Mouse (Mus musculus): ENCODE measurements around the gene Uba7. TPM values are rescaled to one million over a fixed set of nuclear protein-coding genes. Genes with fewer than 3 reads are reported as not detected.
A peak's percentile ranks its signal among the peaks of the same experiment; 100 is the strongest.

Uba7 gene
- polyA plus RNA-seq (2014; fragmentation: Nextera tagmentation; extraction: Ambion mirVana) = 5.5 and 8.7 TPM in 2 replicates

DNA sequence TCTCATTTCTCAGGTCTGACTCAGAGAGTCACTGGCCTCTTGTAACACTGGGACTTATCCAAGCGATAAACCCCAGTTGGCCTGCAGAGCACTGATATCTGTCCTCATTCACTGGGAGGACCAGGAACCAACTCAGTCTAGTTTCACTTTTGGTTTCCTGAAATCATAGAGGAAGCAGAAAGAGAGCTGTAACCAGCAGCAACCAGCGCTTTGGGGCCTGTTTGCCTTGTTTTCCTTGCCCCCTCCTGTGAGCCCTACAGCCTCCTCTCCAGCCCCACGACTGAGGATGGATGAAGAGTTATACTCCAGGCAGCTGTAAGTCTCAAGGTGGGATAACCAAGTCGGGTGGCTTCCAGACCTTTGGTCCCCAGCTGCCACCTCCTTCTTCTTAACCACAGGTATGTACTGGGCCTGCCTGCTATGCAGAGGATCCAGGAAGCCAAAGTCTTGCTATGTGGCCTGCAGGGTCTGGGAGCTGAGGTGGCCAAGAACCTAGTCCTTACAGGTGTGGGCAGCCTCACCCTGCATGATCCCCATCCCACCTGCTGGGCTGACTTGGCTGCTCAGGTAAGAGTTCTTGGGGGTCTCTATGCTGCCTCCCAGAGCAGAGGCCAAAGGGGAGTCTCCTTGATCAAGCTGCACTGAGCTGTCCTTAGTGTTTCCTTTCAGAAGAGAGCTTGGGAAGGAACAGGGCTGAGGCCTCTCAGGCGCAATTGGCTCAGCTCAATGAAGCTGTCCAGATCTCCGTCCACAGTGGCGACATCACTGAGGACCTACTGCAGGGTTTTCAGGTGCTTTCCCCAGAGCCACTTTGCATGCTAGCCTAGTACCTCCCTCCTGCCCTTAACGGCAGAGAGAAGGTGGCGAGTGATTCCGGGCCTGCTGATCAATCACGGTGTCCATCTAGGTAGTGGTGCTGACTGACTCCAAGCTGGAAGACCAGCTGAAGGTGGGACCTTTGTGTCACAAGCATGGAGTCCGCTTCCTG is at the start of gene Uba7:
Uba7 (plus strand) TSS at position 107 of the 988 bp plus-strand sequence.
- DNase-seq (ENCODE audit: low spot score) = no peak

DNA sequence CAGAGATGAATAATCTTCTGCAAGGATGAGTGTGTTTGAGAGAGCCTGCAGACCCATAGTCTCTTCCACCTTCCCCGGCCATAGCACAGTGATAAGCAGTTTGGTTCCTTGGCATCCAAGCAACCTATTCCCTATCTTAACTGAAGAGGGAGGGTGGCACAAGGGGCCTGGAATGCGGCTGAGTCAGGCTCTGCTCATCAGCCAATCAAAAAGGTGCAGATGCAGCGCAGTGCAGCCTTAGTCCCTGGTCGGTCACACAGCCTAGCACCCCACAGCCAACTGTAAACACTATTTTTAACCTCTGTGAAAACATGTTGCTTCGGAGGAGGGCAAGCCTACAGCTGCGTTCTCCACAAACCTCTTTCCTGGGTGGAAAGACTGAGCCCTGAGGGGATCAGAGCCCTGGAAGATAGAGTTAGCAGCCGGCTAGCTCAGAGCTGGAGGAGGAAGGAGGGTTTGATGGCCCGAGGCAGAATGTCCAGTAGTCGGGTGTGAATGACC is 48.3 kb upstream of the Uba7 start:
- DNase-seq (ENCODE audit: low spot score) (no peak), ATAC-seq (ENCODE audit: low FRiP score) (no peak)
- Histone ChIP-seq H3K9ac (no peak overlapping the region), H3K4me3 (replicated peaks; ENCODE audit: low read length) (no peak overlapping the region), H3K4me2 (replicated peaks) (no peak overlapping the region), H3K27me3 (ENCODE audit: control insufficient read depth, insufficient read depth, low read length) (no peaks in the 10 kb centered on the region), H3K4me1 (replicated peaks; ENCODE audit: control insufficient read depth, insufficient read depth, low read length) (peaks cover 14% of the 10 kb centered on the region; the same call in 1 of the 2 replicates), H3K36me3 (replicated peaks; ENCODE audit: control insufficient read depth, insufficient read depth) (no peaks in the 10 kb centered on the region), H3K9me3 (ENCODE audit: control insufficient read depth, low read length) (no peaks in the 10 kb centered on the region), H3K27ac (no peak overlapping the region)
- 59% methylated on average over 9 of the region's 9 CpGs for WGBS

More for the DNA sequence above, at the start of gene Uba7:
- Histone ChIP-seq H3K4me3 (replicated peaks; ENCODE audit: low read length) (no peak within 1 kb of the TSS), H3K27me3 (ENCODE audit: control insufficient read depth, insufficient read depth, low read length) (no peaks in the 10 kb centered on the region), H3K36me3 (replicated peaks; ENCODE audit: control insufficient read depth, insufficient read depth) (no peaks in the 10 kb centered on the region), H3K9me3 (ENCODE audit: control insufficient read depth, low read length) (no peaks in the 10 kb centered on the region), H3K4me2 (replicated peaks) (no peak within 1 kb of the TSS), H3K27ac (no peak within 1 kb of the TSS), H3K9ac (no peak within 1 kb of the TSS), H3K4me1 (replicated peaks; ENCODE audit: control insufficient read depth, insufficient read depth, low read length) (no peaks in the 10 kb centered on the region)
- ATAC-seq (ENCODE audit: low FRiP score) = no peak
- 72% methylated on average over 12 of the region's 12 CpGs for WGBS

DNA sequence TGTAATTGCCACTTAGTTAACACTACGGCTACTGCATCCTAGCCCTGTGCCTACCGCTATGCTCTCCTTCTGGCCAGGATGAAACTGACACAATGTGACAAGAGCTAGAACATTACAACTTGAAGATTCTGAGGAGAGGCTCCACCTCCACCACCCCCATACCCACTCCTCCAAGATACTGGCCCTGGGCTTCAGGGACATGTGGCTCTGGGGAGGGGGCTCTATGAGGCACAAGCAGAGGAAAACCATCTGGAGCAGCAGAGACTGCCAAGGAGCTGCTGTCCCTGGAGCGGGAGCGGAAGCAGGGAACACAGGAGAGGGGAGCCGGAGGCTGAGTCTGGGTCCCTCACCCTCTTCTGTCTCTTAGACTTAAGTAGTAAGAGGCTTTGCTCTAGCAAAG is 47.6 kb upstream of the Uba7 start:
- no peaks in the 10 kb centered on the region for H3K27me3 ChIP-seq (ENCODE audit: control insufficient read depth, insufficient read depth, low read length)
- no peak for ATAC-seq (ENCODE audit: low FRiP score)
- 88% methylated on average over 5 of the region's 5 CpGs for WGBS
- H3K4me1 ChIP-seq (replicated peaks; ENCODE audit: control insufficient read depth, insufficient read depth, low read length) = peaks cover 14% of the 10 kb centered on the region; the same call in 1 of the 2 replicates
- no peak overlapping the region for H3K27ac ChIP-seq
- H3K4me3 ChIP-seq (replicated peaks; ENCODE audit: low read length) = no peak overlapping the region
- H3K36me3 ChIP-seq (replicated peaks; ENCODE audit: control insufficient read depth, insufficient read depth) = no peaks in the 10 kb centered on the region
- no peak for DNase-seq (ENCODE audit: low spot score)
- H3K4me2 ChIP-seq (replicated peaks) = no peak overlapping the region
- H3K9ac ChIP-seq = no peak overlapping the region
- no peaks in the 10 kb centered on the region for H3K9me3 ChIP-seq (ENCODE audit: control insufficient read depth, low read length)

DNA sequence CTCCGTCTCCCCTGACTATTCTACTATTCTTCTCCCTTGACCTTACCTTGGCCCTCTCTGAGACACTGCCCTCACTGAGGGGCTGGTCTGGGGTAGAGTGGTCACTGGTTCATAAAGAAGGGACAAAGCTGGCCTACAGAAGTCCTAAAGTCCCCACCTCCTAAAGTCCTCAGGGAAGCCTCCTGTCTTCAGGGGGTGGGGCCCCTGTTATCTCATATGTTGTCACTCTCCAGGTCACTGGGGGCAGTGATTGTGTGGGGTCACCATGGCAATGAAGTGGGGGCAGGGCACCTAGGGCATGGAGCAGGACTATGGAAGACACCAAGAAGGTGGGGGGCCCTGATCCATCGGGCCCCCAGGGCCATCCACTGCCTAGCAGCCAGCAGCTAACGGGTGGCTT is 47.1 kb upstream of the Uba7 start, which contains the start of gene Actl11:
Actl11 (plus strand) TSS at position 301 of the 400 bp plus-strand sequence.
- Histone ChIP-seq H3K4me2 (replicated peaks) (no peak within 1 kb of the TSS), H3K9me3 (ENCODE audit: control insufficient read depth, low read length) (no peaks in the 10 kb centered on the region), H3K27ac (no peak within 1 kb of the TSS), H3K4me1 (replicated peaks; ENCODE audit: control insufficient read depth, insufficient read depth, low read length) (peaks cover 14% of the 10 kb centered on the region; the same call in 1 of the 2 replicates), H3K9ac (no peak within 1 kb of the TSS), H3K4me3 (replicated peaks; ENCODE audit: low read length) (no peak within 1 kb of the TSS), H3K36me3 (replicated peaks; ENCODE audit: control insufficient read depth, insufficient read depth) (no peaks in the 10 kb centered on the region), H3K27me3 (ENCODE audit: control insufficient read depth, insufficient read depth, low read length) (no peaks in the 10 kb centered on the region)
- ATAC-seq (ENCODE audit: low FRiP score) (no peak), DNase-seq (ENCODE audit: low spot score) (no peak)
- WGBS = 78% methylated on average over 3 of the region's 3 CpGs

DNA sequence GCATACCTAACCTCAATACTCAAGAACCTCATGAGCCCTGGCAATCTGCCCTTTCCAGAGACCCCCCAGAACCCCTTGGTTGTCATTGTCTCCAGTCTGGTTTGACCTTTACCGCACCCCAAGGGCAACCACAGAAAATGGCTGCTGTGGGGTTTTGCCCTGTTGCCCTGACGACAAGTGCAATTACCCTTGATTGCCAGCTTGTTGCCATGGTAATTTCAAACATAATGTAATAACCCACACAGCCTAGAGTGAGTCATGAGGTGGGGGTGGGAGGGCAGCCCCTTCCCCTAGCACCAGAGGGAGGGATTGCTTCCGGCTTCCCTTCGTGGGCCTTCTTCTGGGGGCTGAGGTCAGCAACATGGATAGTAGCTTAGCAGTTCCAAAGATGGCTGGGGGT is 43.1 kb upstream of the Uba7 start:
- H3K9ac ChIP-seq = no peak overlapping the region
- peaks cover 15% of the 10 kb centered on the region for H3K4me1 ChIP-seq (replicated peaks; ENCODE audit: control insufficient read depth, insufficient read depth, low read length)
- ATAC-seq (ENCODE audit: low FRiP score) (no peak), DNase-seq (ENCODE audit: low spot score) (no peak)
- no peaks in the 10 kb centered on the region for H3K9me3 ChIP-seq (ENCODE audit: control insufficient read depth, low read length)
- WGBS = 56% methylated on average over 4 of the region's 4 CpGs
- peaks cover 8% of the 10 kb centered on the region for H3K27me3 ChIP-seq (ENCODE audit: control insufficient read depth, insufficient read depth, low read length)
- no peak overlapping the region for H3K4me3 ChIP-seq (replicated peaks; ENCODE audit: low read length)
- no peaks in the 10 kb centered on the region for H3K36me3 ChIP-seq (replicated peaks; ENCODE audit: control insufficient read depth, insufficient read depth)
- H3K4me2 ChIP-seq (replicated peaks) = no peak overlapping the region
- H3K27ac ChIP-seq = no peak overlapping the region

DNA sequence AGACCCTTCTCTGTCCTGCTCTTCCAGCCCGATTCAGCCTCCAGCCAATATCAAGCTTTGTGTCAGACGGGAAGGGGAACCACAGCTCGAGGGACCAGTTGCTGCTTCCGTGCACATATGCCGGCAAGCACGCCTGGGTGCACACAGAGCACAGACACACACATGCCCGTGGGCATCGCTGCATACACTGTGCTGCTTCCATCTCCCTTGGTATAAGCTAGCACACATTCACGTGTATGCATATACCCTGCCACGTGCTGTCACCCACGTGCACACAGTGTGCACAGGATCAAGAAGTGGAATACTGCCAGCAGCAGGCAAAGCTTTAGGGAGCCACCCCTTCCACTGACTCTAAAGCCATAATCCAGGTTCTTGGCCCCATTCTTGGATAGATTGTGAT is 41.2 kb upstream of the Uba7 start:
- no peaks in the 10 kb centered on the region for H3K36me3 ChIP-seq (replicated peaks; ENCODE audit: control insufficient read depth, insufficient read depth)
- ATAC-seq (ENCODE audit: low FRiP score) (no peak), DNase-seq (ENCODE audit: low spot score) (no peak)
- no peaks in the 10 kb centered on the region for H3K9me3 ChIP-seq (ENCODE audit: control insufficient read depth, low read length)
- no peak overlapping the region for H3K4me2 ChIP-seq (replicated peaks)
- WGBS = 81% methylated on average over 11 of the region's 11 CpGs
- H3K4me1 ChIP-seq (replicated peaks; ENCODE audit: control insufficient read depth, insufficient read depth, low read length) = peaks cover 15% of the 10 kb centered on the region
- H3K27me3 ChIP-seq (ENCODE audit: control insufficient read depth, insufficient read depth, low read length) = peaks cover 8% of the 10 kb centered on the region
- H3K27ac ChIP-seq = no peak overlapping the region
- no peak overlapping the region for H3K9ac ChIP-seq
- no peak overlapping the region for H3K4me3 ChIP-seq (replicated peaks; ENCODE audit: low read length)

DNA sequence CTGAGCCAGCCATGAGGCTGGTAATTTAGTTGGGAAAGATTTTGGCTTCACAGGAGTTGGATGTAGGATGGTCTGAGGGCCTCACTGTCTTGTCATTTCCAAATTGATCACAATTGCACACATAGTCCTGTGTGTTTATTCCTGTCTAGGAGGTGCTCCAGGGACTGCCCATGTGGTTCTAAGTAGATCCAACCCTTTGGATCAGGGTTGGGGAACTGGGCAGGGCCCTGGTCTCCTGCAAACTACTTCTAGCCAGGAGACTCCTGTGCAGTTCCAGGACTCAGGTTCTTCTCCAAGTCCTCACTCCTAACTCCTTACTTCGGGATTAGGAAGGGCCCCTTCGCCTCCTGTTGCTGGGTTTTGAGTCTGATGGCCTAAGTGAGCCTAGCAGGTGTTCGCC is 39.9 kb upstream of the Uba7 start, which contains the start of gene Camkv:
Camkv (plus strand) TSS at position 301 of the 400 bp plus-strand sequence.
- Histone ChIP-seq H3K27ac (no peak within 1 kb of the TSS), H3K9me3 (ENCODE audit: control insufficient read depth, low read length) (no peaks in the 10 kb centered on the region), H3K4me3 (replicated peaks; ENCODE audit: low read length) (peak within 1 kb of the TSS; percentile 50), H3K4me2 (replicated peaks) (peak within 1 kb of the TSS; percentile 91), H3K9ac (peak within 1 kb of the TSS; percentile 63), H3K27me3 (ENCODE audit: control insufficient read depth, insufficient read depth, low read length) (peaks cover 8% of the 10 kb centered on the region), H3K4me1 (replicated peaks; ENCODE audit: control insufficient read depth, insufficient read depth, low read length) (peaks cover 15% of the 10 kb centered on the region), H3K36me3 (replicated peaks; ENCODE audit: control insufficient read depth, insufficient read depth) (no peaks in the 10 kb centered on the region)
- DNase-seq (ENCODE audit: low spot score) (no peak), ATAC-seq (ENCODE audit: low FRiP score) (no peak)
- whole genome bisulfite sequencing = 11% methylated on average over 3 of the region's 3 CpGs

DNA sequence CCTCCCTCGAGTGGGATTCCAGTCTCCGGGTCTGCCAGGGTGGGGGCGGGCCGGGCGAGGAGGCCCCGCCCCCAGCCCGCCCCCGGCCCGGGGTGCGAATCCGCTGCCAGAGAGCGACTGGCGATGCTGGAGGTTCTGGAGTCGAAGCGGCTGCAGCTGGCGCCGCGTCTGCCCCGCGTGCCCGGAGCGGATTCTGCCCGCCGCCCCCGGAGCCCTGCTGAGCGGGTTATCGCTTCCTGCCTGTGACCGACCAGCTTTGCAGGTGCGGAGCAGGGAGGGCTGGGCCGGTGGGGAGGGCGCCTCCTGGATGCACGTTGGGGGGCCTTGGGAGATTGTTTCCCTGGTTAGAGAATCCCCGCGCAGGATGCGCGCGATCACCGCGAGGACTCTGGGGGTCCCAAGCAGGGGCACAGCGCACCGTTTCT is 39.5 kb upstream of the Uba7 start:
- Histone ChIP-seq H3K27me3 (ENCODE audit: control insufficient read depth, insufficient read depth, low read length) (peaks cover 8% of the 10 kb centered on the region), H3K4me3 (replicated peaks; ENCODE audit: low read length) (peak overlapping the region; percentile 50), H3K36me3 (replicated peaks; ENCODE audit: control insufficient read depth, insufficient read depth) (no peaks in the 10 kb centered on the region), H3K27ac (no peak overlapping the region), H3K4me2 (replicated peaks) (peak overlapping the region; percentile 91), H3K4me1 (replicated peaks; ENCODE audit: control insufficient read depth, insufficient read depth, low read length) (peaks cover 15% of the 10 kb centered on the region), H3K9ac (peak overlapping the region; percentile 63), H3K9me3 (ENCODE audit: control insufficient read depth, low read length) (no peaks in the 10 kb centered on the region)
- peak; percentile 34; the same call in 1 of the 2 replicates for ATAC-seq (ENCODE audit: low FRiP score)
- WGBS = under 1% methylated on average over 40 of the region's 41 CpGs
- DNase-seq (ENCODE audit: low spot score) = peak; percentile 27

DNA sequence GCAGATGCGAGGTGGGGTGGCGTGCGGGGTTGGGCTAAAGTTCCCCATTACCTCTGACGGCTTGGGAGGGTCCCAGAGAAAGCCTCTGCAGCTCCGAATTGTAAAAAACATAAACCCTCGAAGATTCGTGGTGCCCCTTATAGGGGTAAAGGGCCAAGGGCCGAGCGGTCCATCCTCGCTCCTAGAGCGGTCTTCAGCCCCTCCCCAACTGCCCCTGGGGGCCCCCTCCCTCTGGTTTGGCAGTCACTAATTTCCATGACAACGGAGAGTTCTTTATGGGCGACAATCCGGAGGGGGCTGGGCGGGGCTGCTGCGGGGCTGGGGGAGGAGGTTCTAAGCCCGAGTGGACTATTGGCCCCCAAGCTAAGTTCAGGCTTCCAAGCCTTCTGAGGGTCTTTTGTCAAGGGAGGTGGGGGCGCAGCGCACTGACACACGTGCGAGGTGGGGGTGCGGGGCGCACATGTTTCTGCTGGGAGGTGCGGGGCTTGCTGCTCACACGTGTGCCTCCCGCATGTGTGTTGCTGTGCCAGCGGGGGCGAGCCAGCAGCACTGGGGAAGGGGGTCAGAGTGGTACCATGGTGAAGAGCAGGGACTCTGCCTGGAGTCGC is 39.0 kb upstream of the Uba7 start:
- ATAC-seq (ENCODE audit: low FRiP score) (peak; percentile 38; the same call in 1 of the 2 replicates), DNase-seq (ENCODE audit: low spot score) (no peak)
- Histone ChIP-seq H3K4me1 (replicated peaks; ENCODE audit: control insufficient read depth, insufficient read depth, low read length) (peaks cover 15% of the 10 kb centered on the region), H3K4me3 (replicated peaks; ENCODE audit: low read length) (peak overlapping the region; percentile 50), H3K36me3 (replicated peaks; ENCODE audit: control insufficient read depth, insufficient read depth) (no peaks in the 10 kb centered on the region), H3K9me3 (ENCODE audit: control insufficient read depth, low read length) (no peaks in the 10 kb centered on the region), H3K27ac (no peak overlapping the region), H3K9ac (peak overlapping the region; percentile 63), H3K27me3 (ENCODE audit: control insufficient read depth, insufficient read depth, low read length) (peaks cover 8% of the 10 kb centered on the region), H3K4me2 (replicated peaks) (peak overlapping the region; percentile 91)
- 1% methylated on average over 29 of the region's 29 CpGs for WGBS
